Mouse (Mus musculus) MEL (cell line): ENCODE measurements at regions not wholly inside any gene's neighbourhood (a gene's known extent, or its start where the extent isn't known, plus 50 kb on each side); places are given as distances from the start of the nearest gene placed in this dataset.

Experiments
- DNase-seq: peaks from one replicate; pipeline ENCODE4 v3.0.0; 2011; ENCODE audit warnings: low read depth, low spot score
- H3K27ac ChIP-seq: 2 replicates; pipeline ENCODE4 v1.5.1; 2012; ENCODE audit warnings: low read depth, mild to moderate bottlenecking, control low read depth, low read length, moderate library complexity; ENCODE audit not compliant: control insufficient read depth
- H3K27me3 ChIP-seq, 2 experiments: fragments of 150-350 bp in 1 of 2; sonication (generic) in 1 of 2; 2 replicates each; pipeline ENCODE4 v1.6.1; 2012; ENCODE audit warnings: low read length in 2 of 2, mild to moderate bottlenecking in 2 of 2, improper control_type of control experiment in 1 of 2, moderate library complexity in 1 of 2; ENCODE audit not compliant: insufficient read depth in 2 of 2, control insufficient read depth in 1 of 2
- H3K36me3 ChIP-seq, 2 experiments: 2 replicates each; pipeline ENCODE4 v1.6.1; 2012 to 2014; ENCODE audit warnings: low read length in 2 of 2, improper control_type of control experiment in 1 of 2, inconsistent platforms in 1 of 2, mild to moderate bottlenecking in 1 of 2; ENCODE audit not compliant: insufficient read depth in 2 of 2, control insufficient read depth in 1 of 2
- H3K4me1 ChIP-seq, 2 experiments: fragments of 150-350 bp in 1 of 2; sonication (generic) in 1 of 2; 2 replicates each; pipeline ENCODE4 v1.6.1; 2012; ENCODE audit warnings: low read length in 2 of 2, improper control_type of control experiment in 1 of 2, mild to moderate bottlenecking in 1 of 2; ENCODE audit not compliant: insufficient read depth in 2 of 2, control insufficient read depth in 1 of 2
- H3K4me3 ChIP-seq, 2 experiments: fragments of 150-350 bp in 1 of 2; sonication (generic) in 1 of 2; 2 replicates each; pipeline ENCODE4 v1.5.1; 2012; ENCODE audit warnings: low read depth in 2 of 2, low read length in 2 of 2, mild to moderate bottlenecking in 2 of 2, moderate library complexity in 2 of 2, control low read depth in 1 of 2, improper control_type of control experiment in 1 of 2; ENCODE audit not compliant: control insufficient read depth in 1 of 2, insufficient read depth in 1 of 2
- H3K79me2 ChIP-seq: 2 replicates; pipeline ENCODE4 v1.6.1; 2012; ENCODE audit warnings: mild to moderate bottlenecking, low read length, moderate library complexity; ENCODE audit not compliant: control insufficient read depth, poor library complexity, insufficient read depth
- H3K9ac ChIP-seq: 2 replicates; pipeline ENCODE4 v1.6.1; 2012; ENCODE audit warnings: low read depth, mild to moderate bottlenecking, control low read depth, low read length, moderate library complexity; ENCODE audit not compliant: control insufficient read depth, poor library complexity, severe bottlenecking
- H3K9me3 ChIP-seq: fragments of 150-350 bp; sonication (generic); replicated peaks from 2 replicates; pipeline ENCODE4 v1.6.1; 2012; ENCODE audit warnings: mild to moderate bottlenecking, low read length, improper control_type of control experiment, moderate library complexity; ENCODE audit not compliant: insufficient read depth
- CHD1 ChIP-seq: IDR thresholded peaks from 2 replicates; pipeline ENCODE4 v1.6.1; 2012; ENCODE audit warnings: low read depth, mild to moderate bottlenecking, inconsistent platforms, low read length, improper control_type of control experiment
- E2F4 ChIP-seq: IDR thresholded peaks from 2 replicates; pipeline ENCODE4 v1.6.1; 2011; ENCODE audit warnings: low read depth, low read length, improper control_type of control experiment, borderline replicate concordance
- EP300 ChIP-seq, 2 experiments: IDR thresholded peaks; 2 replicates each; pipeline ENCODE4 v1.6.1; 2011; ENCODE audit warnings: improper control_type of control experiment in 2 of 2, low read length in 2 of 2, low read depth in 1 of 2, mild to moderate bottlenecking in 1 of 2
- GABPA ChIP-seq: IDR thresholded peaks from 2 replicates; pipeline ENCODE4 v1.6.1; 2012; ENCODE audit warnings: low read depth, mild to moderate bottlenecking, inconsistent platforms, low read length, improper control_type of control experiment, moderate library complexity
- HCFC1 ChIP-seq: IDR thresholded peaks from 2 replicates; pipeline ENCODE4 v1.6.1; 2012; ENCODE audit warnings: low read depth, mild to moderate bottlenecking, inconsistent platforms, low read length, improper control_type of control experiment, moderate library complexity
- JUND ChIP-seq: IDR thresholded peaks from 2 replicates; pipeline ENCODE4 v1.6.1; 2011; ENCODE audit warnings: low read depth, mild to moderate bottlenecking, improper control_type of control experiment, low read length
- MAFK ChIP-seq: IDR thresholded peaks from 2 replicates; pipeline ENCODE4 v1.6.1; 2011; ENCODE audit warnings: low read depth, mild to moderate bottlenecking, low read length, improper control_type of control experiment, borderline replicate concordance
- MAX ChIP-seq: IDR thresholded peaks from 2 replicates; pipeline ENCODE4 v1.6.1; 2011; ENCODE audit warnings: low read length, improper control_type of control experiment
- MXI1 ChIP-seq: IDR thresholded peaks from 2 replicates; pipeline ENCODE4 v1.6.1; 2011; ENCODE audit warnings: mild to moderate bottlenecking, low read depth, low read length, improper control_type of control experiment
- MYC ChIP-seq: IDR thresholded peaks from 2 replicates; pipeline ENCODE4 v1.6.1; 2011; ENCODE audit warnings: low read depth, mild to moderate bottlenecking, low read length, improper control_type of control experiment, moderate library complexity
- NELFE ChIP-seq: IDR thresholded peaks from 2 replicates; pipeline ENCODE4 v1.6.1; 2011; ENCODE audit warnings: low read depth, low read length, improper control_type of control experiment
- NRF1 ChIP-seq: IDR thresholded peaks from 2 replicates; pipeline ENCODE4 v1.6.1; 2014; ENCODE audit warnings: low read depth, mild to moderate bottlenecking, inconsistent platforms, low read length, improper control_type of control experiment, moderate library complexity; ENCODE audit not compliant: poor library complexity, insufficient read depth, severe bottlenecking
- POLR2A ChIP-seq, 2 experiments: IDR thresholded peaks; 2 replicates each; pipeline ENCODE4 v1.6.1; 2011 to 2012; ENCODE audit warnings: low read length in 2 of 2, mild to moderate bottlenecking in 2 of 2, control low read depth in 1 of 2, improper control_type of control experiment in 1 of 2, low read depth in 1 of 2, moderate library complexity in 1 of 2; ENCODE audit not compliant: control insufficient read depth in 1 of 2, insufficient read depth in 1 of 2, poor library complexity in 1 of 2
- POLR2AphosphoS2 ChIP-seq: IDR thresholded peaks from 2 replicates; pipeline ENCODE4 v1.6.1; 2011; ENCODE audit warnings: low read length, improper control_type of control experiment
- RAD21 ChIP-seq: IDR thresholded peaks from 2 replicates; pipeline ENCODE4 v1.6.1; 2011; ENCODE audit warnings: mild to moderate bottlenecking, low read depth, low read length, improper control_type of control experiment
- TAL1 ChIP-seq: IDR thresholded peaks from 2 replicates; pipeline ENCODE4 v1.6.1; 2012; ENCODE audit warnings: mild to moderate bottlenecking, inconsistent platforms, low read length, moderate library complexity, mixed read lengths
- TBP ChIP-seq: IDR thresholded peaks from 2 replicates; pipeline ENCODE4 v1.8.0; 2011; ENCODE audit warnings: low read depth, low read length, improper control_type of control experiment
- TCF12 ChIP-seq: IDR thresholded peaks from 2 replicates; pipeline ENCODE4 v1.6.1; 2014; ENCODE audit warnings: low read depth, mild to moderate bottlenecking, inconsistent platforms, low read length, improper control_type of control experiment, moderate library complexity
- UBTF ChIP-seq: IDR thresholded peaks from 2 replicates; pipeline ENCODE4 v1.6.1; 2012; ENCODE audit warnings: low read depth, mild to moderate bottlenecking, inconsistent platforms, low read length, improper control_type of control experiment, moderate library complexity, borderline replicate concordance; ENCODE audit not compliant: insufficient read depth
- USF1 ChIP-seq: IDR thresholded peaks from 2 replicates; pipeline ENCODE4 v1.6.1; 2014; ENCODE audit warnings: low read depth, mild to moderate bottlenecking, inconsistent platforms, low read length, improper control_type of control experiment, moderate library complexity
- USF2 ChIP-seq, 2 experiments: IDR thresholded peaks; 2 replicates each; pipeline ENCODE4 v1.6.1; 2011 to 2012; ENCODE audit warnings: improper control_type of control experiment in 2 of 2, low read length in 2 of 2, borderline replicate concordance in 1 of 2, inconsistent platforms in 1 of 2, low read depth in 1 of 2, mild to moderate bottlenecking in 1 of 2; ENCODE audit not compliant: insufficient read depth in 1 of 2
- ZC3H11A ChIP-seq: IDR thresholded peaks from 2 replicates; pipeline ENCODE4 v1.6.1; 2012; ENCODE audit warnings: low read depth, mild to moderate bottlenecking, inconsistent platforms, low read length, improper control_type of control experiment
- ZMIZ1 ChIP-seq: IDR thresholded peaks from 2 replicates; pipeline ENCODE4 v1.6.1; 2012; ENCODE audit warnings: low read depth, mild to moderate bottlenecking, inconsistent platforms, low read length, improper control_type of control experiment, moderate library complexity
- ZNF384 ChIP-seq: IDR thresholded peaks from 2 replicates; pipeline ENCODE4 v1.6.1; 2012; ENCODE audit warnings: low read depth, mild to moderate bottlenecking, inconsistent platforms, low read length, improper control_type of control experiment

- TF ChIP-seq GABPA, result no peak
- no peak for TF ChIP-seq MAFK
- TF ChIP-seq ZNF384, result no peak
- no peak for TF ChIP-seq UBTF
- TF ChIP-seq MAX, result no peak
- no peak for TF ChIP-seq EP300 (IDR thresholded peaks at IDR 0.05; ENCODE audit: low read depth in 1 of 2, low read length in 2 of 2)
- no peak for TF ChIP-seq E2F4
- TF ChIP-seq USF2 (IDR thresholded peaks at IDR 0.05; ENCODE audit: borderline replicate concordance in 1 of 2, insufficient read depth in 1 of 2, low read depth in 1 of 2, low read length in 2 of 2), result no peak
- no peak for TF ChIP-seq JUND
- no peak for TF ChIP-seq ZC3H11A
- TF ChIP-seq POLR2A (IDR thresholded peaks at IDR 0.05; ENCODE audit: control insufficient read depth in 1 of 2, insufficient read depth in 1 of 2, low read depth in 1 of 2, low read length in 2 of 2, poor library complexity in 1 of 2), result no peak
- no peak for TF ChIP-seq CHD1
- no peak for TF ChIP-seq ZMIZ1
- TF ChIP-seq, all 39 proteins: peak for 0
- no peak overlapping the region for H3K9ac ChIP-seq
- H3K4me1 ChIP-seq, result no peaks in the 10 kb centered on the region
- no peak overlapping the region for H3K27ac ChIP-seq
- H3K36me3 ChIP-seq, result no peaks in the 10 kb centered on the region
- H3K27me3 ChIP-seq, result no peaks in the 10 kb centered on the region
- DNase-seq, result no peak
- no peak overlapping the region for H3K4me3 ChIP-seq
- no peaks in the 10 kb centered on the region for H3K9me3 ChIP-seq
- H3K79me2 ChIP-seq, result no peaks in the 10 kb centered on the region
These were observed 114.6 kb upstream of the Ppm1h start for GRCm38 (mm10) chr10:122563973-122564372.

- Histone ChIP-seq H3K4me1 (no peaks in the 10 kb centered on the region), H3K4me3 (no peak overlapping the region), H3K36me3 (no peaks in the 10 kb centered on the region), H3K27ac (no peak overlapping the region), H3K27me3 (no peaks in the 10 kb centered on the region), H3K9ac (no peak overlapping the region), H3K79me2 (no peaks in the 10 kb centered on the region), H3K9me3 (no peaks in the 10 kb centered on the region)
- no peak for DNase-seq
- TF ChIP-seq UBTF, result no peak
- no peak for TF ChIP-seq HCFC1
- no peak for TF ChIP-seq CHD1
- no peak for TF ChIP-seq POLR2A (IDR thresholded peaks at IDR 0.05; ENCODE audit: control insufficient read depth in 1 of 2, insufficient read depth in 1 of 2, low read depth in 1 of 2, low read length in 2 of 2, poor library complexity in 1 of 2)
- no peak for TF ChIP-seq USF1
- no peak for TF ChIP-seq NRF1
- no peak for TF ChIP-seq MXI1
- TF ChIP-seq NELFE, result no peak
- TF ChIP-seq POLR2AphosphoS2, result no peak
- TF ChIP-seq TAL1, result no peak
- TF ChIP-seq MYC, result no peak
- no peak for TF ChIP-seq TBP
- TF ChIP-seq RAD21, result no peak
- no peak for TF ChIP-seq TCF12
These were observed 114.1 kb upstream of the Ppm1h start for GRCm38 (mm10) chr10:122564473-122564872.
